Mouse (Mus musculus): ENCODE data around the gene Fnip1.

The Fnip1 gene

GRCm38 (mm10) chr11:54464557-54465244, 26.7 kb downstream of the Fnip1 start:
- no peak for DNase-seq

GRCm38 (mm10) chr11:54472231-54472630, 34.2 kb downstream of the Fnip1 start:
- DNase-seq: no peak

GRCm38 (mm10) chr11:54478414-54478813, 40.4 kb downstream of the Fnip1 start:
- DNase-seq: peak; percentile 10 to 21

GRCm38 (mm10) chr11:54486041-54486440, 48.0 kb downstream of the Fnip1 start:
- no peak for DNase-seq

GRCm38 (mm10) chr11:54491946-54492558, 54.1 kb downstream of the Fnip1 start:
- no peak for DNase-seq

GRCm38 (mm10) chr11:54492559-54492958, 54.6 kb downstream of the Fnip1 start:
- no peak for DNase-seq

- DNase-seq: no peak
Measured at GRCm38 (mm10) chr11:54499838-54500237, 61.8 kb downstream of the Fnip1 start.

GRCm38 (mm10) chr11:54502546-54503245, 64.7 kb downstream of the Fnip1 start:
- no peak for DNase-seq

GRCm38 (mm10) chr11:54513584-54513983, 75.6 kb downstream of the Fnip1 start:
- DNase-seq: no peak

GRCm38 (mm10) chr11:54521927-54522528, 84.0 kb downstream of the Fnip1 start:
- peak in 1 of 2 experiments; percentile 4 for DNase-seq

GRCm38 (mm10) chr11:54522529-54523430, 84.8 kb downstream of the Fnip1 start, which contains the start of gene Rapgef6:
Rapgef6 (plus strand) TSS chr11:54522847.
- DNase-seq: peak; percentile 99

- DNase-seq: no peak
Measured at GRCm38 (mm10) chr11:54523431-54524001, 85.5 kb downstream of the Fnip1 start.

GRCm38 (mm10) chr11:54528002-54528401, 90.0 kb downstream of the Fnip1 start:
- no peak for DNase-seq

GRCm38 (mm10) chr11:54530391-54530790, 92.4 kb downstream of the Fnip1 start:
- DNase-seq: peak; percentile 63 to 69

- no peak for DNase-seq
Measured at GRCm38 (mm10) chr11:54530916-54531315, 92.9 kb downstream of the Fnip1 start.

GRCm38 (mm10) chr11:54533834-54534233, 95.8 kb downstream of the Fnip1 start:
- DNase-seq: no peak

- DNase-seq: peak; percentile 84 to 88
Measured at GRCm38 (mm10) chr11:54534871-54535270, 96.9 kb downstream of the Fnip1 start.

- no peak for DNase-seq
Measured at GRCm38 (mm10) chr11:54539031-54539430, 101.0 kb downstream of the Fnip1 start.

- no peak for DNase-seq
Measured at GRCm38 (mm10) chr11:54539486-54539885, 101.5 kb downstream of the Fnip1 start.

GRCm38 (mm10) chr11:54540328-54540727, 102.3 kb downstream of the Fnip1 start:
- no peak for DNase-seq

GRCm38 (mm10) chr11:54542414-54542813, 104.4 kb downstream of the Fnip1 start:
- no peak for DNase-seq

GRCm38 (mm10) chr11:54554970-54555369, 117.0 kb downstream of the Fnip1 start:
- DNase-seq: no peak

Data from cerebellum, postnatal 10 days (tissue).